28 mouse cellular contexts compared by ENCODE assay signal in genomic region chr16:94883909-94884308, GRCm38 (mm10).
DNase-seq lines count a peak whose midpoint lies in the region; ATAC-seq and TF ChIP-seq lines count a peak whose summit lies in the region.
"Had no signal": no experiment of that assay in that cellular context is flagged by ENCODE, and none has a peak within 500 bp of the region (broad histone marks: within the 10 kb centered on the region; RNA-seq: fewer than 3 reads in every experiment).

No protein-coding gene starts in this region.

- ATAC-seq in limb, embryonic 12.5 days (ENCODE audit: insufficient number of reproducible peaks, insufficient read depth, low FRiP score, low TSS enrichment, low read depth): no peak
- no peak for ATAC-seq in intestine, embryonic 15.5 days
- no peak for ATAC-seq in midbrain, embryonic 11.5 days (ENCODE audit: low FRiP score)
- no peak for ATAC-seq in hindbrain, postnatal 0 days
- ATAC-seq: forebrain, embryonic 14.5 days; intestine, postnatal 0 days had no signal

- 0 out of 2 replicates have a peak overlapping the region, but pooled peaks have one; percentile 9 for H3K27ac ChIP-seq in limb, embryonic 12.5 days
- H3K27ac ChIP-seq in limb, embryonic 10.5 days: no peak overlapping the region
- H3K27ac ChIP-seq in olfactory bulb, adult 2 months (ENCODE audit: insufficient read depth, low read depth, low read length): peak overlapping the region; percentile 46; the same call in 1 of the 2 replicates
- no peak overlapping the region for H3K27ac ChIP-seq in intestine, embryonic 15.5 days
- no peak overlapping the region for H3K27ac ChIP-seq in midbrain, embryonic 11.5 days (ENCODE audit: low read depth, low read length)
- H3K27ac ChIP-seq in hindbrain, postnatal 0 days: no peak overlapping the region
- H3K27ac ChIP-seq: embryonic facial prominence, embryonic 10.5 days; embryonic facial prominence, embryonic 15.5 days; heart, embryonic 10.5 days; heart, embryonic 15.5 days; limb, embryonic 13.5 days; lung, embryonic 15.5 days; midbrain, embryonic 12.5 days; neural tube, embryonic 13.5 days had no signal

- DNase-seq in limb, embryonic 10.5 days (ENCODE audit: low spot score): no peak
- peak; percentile 63 to 72 for DNase-seq in cerebellum, adult 18-20 months
- peak; percentile 64 to 75 for DNase-seq in cerebellum, postnatal 10 days
- DNase-seq in midbrain, embryonic 11.5 days (ENCODE audit: low spot score, missing footprints): no peak
- no peak for DNase-seq in hindbrain, postnatal 0 days (ENCODE audit: low spot score)
- DNase-seq: adrenal gland, postnatal 10 days; gastrocnemius, postnatal 25 days; heart, adult 11 months; kidney, adult 9 months; kidney, postnatal 14 days; lung, postnatal 36 days; thymus, adult 2 months; thymus, postnatal 36 days had no signal

- no peaks in the 10 kb centered on the region for H3K27me3 ChIP-seq in limb, embryonic 12.5 days
- no peaks in the 10 kb centered on the region for H3K27me3 ChIP-seq in limb, embryonic 10.5 days (ENCODE audit: low read depth, poor library complexity, severe bottlenecking)
- H3K27me3 ChIP-seq in intestine, embryonic 15.5 days (replicated peaks): no peaks in the 10 kb centered on the region
- no peaks in the 10 kb centered on the region; the same call in 1 of the 2 replicates for H3K27me3 ChIP-seq in midbrain, embryonic 11.5 days (ENCODE audit: control insufficient read depth, insufficient read depth, low read length)
- H3K27me3 ChIP-seq in hindbrain, postnatal 0 days (ENCODE audit: insufficient read depth, low read length): no peaks in the 10 kb centered on the region
- H3K27me3 ChIP-seq: embryonic facial prominence, embryonic 15.5 days; heart, embryonic 15.5 days; lung, embryonic 15.5 days; midbrain, embryonic 12.5 days; neural tube, embryonic 13.5 days had no signal

- H3K9ac ChIP-seq in limb, embryonic 12.5 days (replicated peaks): no peak overlapping the region
- no peak overlapping the region for H3K9ac ChIP-seq in intestine, embryonic 15.5 days
- no peak overlapping the region for H3K9ac ChIP-seq in midbrain, embryonic 11.5 days (ENCODE audit: low read length)
- H3K9ac ChIP-seq in hindbrain, postnatal 0 days (replicated peaks; ENCODE audit: low read length): no peak overlapping the region
- H3K9ac ChIP-seq: embryonic facial prominence, embryonic 15.5 days; heart, embryonic 15.5 days; limb, embryonic 13.5 days; lung, embryonic 15.5 days; midbrain, embryonic 12.5 days; neural tube, embryonic 13.5 days had no signal

- TF ChIP-seq POLR2A in olfactory bulb, adult 2 months (IDR thresholded peaks at IDR 0.05; ENCODE audit: insufficient read depth, low read depth, low read length): no peak

- no peak for TF ChIP-seq CTCF in olfactory bulb, adult 2 months (IDR thresholded peaks at IDR 0.05; ENCODE audit: insufficient read depth, low read depth, low read length)
- TF ChIP-seq CTCF in hindbrain, postnatal 0 days (IDR thresholded peaks at IDR 0.05; ENCODE audit: low read depth): no peak

- no peaks in the 10 kb centered on the region for H3K36me3 ChIP-seq in limb, embryonic 12.5 days
- H3K36me3 ChIP-seq in limb, embryonic 10.5 days: no peaks in the 10 kb centered on the region
- H3K36me3 ChIP-seq in intestine, embryonic 15.5 days: no peaks in the 10 kb centered on the region
- H3K36me3 ChIP-seq in midbrain, embryonic 11.5 days (ENCODE audit: control insufficient read depth, insufficient read depth, low read length): no peaks in the 10 kb centered on the region
- no peaks in the 10 kb centered on the region for H3K36me3 ChIP-seq in hindbrain, postnatal 0 days (ENCODE audit: insufficient read depth, low read length)
- H3K36me3 ChIP-seq: embryonic facial prominence, embryonic 10.5 days; embryonic facial prominence, embryonic 15.5 days; heart, embryonic 10.5 days; heart, embryonic 15.5 days; limb, embryonic 13.5 days; lung, embryonic 15.5 days; midbrain, embryonic 12.5 days; neural tube, embryonic 13.5 days had no signal

- no peaks in the 10 kb centered on the region for H3K9me3 ChIP-seq in limb, embryonic 12.5 days
- H3K9me3 ChIP-seq in limb, embryonic 10.5 days (replicated peaks): no peaks in the 10 kb centered on the region
- H3K9me3 ChIP-seq in intestine, embryonic 15.5 days: no peaks in the 10 kb centered on the region
- no peaks in the 10 kb centered on the region for H3K9me3 ChIP-seq in midbrain, embryonic 11.5 days (ENCODE audit: control insufficient read depth, low read length)
- H3K9me3 ChIP-seq in hindbrain, postnatal 0 days (ENCODE audit: low read length): no peaks in the 10 kb centered on the region
- H3K9me3 ChIP-seq: embryonic facial prominence, embryonic 10.5 days; embryonic facial prominence, embryonic 15.5 days; heart, embryonic 10.5 days; heart, embryonic 15.5 days; limb, embryonic 13.5 days; lung, embryonic 15.5 days; midbrain, embryonic 12.5 days; neural tube, embryonic 13.5 days had no signal

- peaks cover 5% of the 10 kb centered on the region; the same call in 1 of the 2 replicates for H3K4me1 ChIP-seq in limb, embryonic 12.5 days (replicated peaks)
- peaks cover 4% of the 10 kb centered on the region; the same call in 1 of the 2 replicates for H3K4me1 ChIP-seq in limb, embryonic 10.5 days
- peaks cover 42% of the 10 kb centered on the region for H3K4me1 ChIP-seq in olfactory bulb, adult 2 months (ENCODE audit: control insufficient read depth, insufficient read depth, low read length)
- no peaks in the 10 kb centered on the region for H3K4me1 ChIP-seq in intestine, embryonic 15.5 days (replicated peaks)
- H3K4me1 ChIP-seq in midbrain, embryonic 11.5 days (ENCODE audit: control insufficient read depth, insufficient read depth, low read length): no peaks in the 10 kb centered on the region
- H3K4me1 ChIP-seq in hindbrain, postnatal 0 days (ENCODE audit: insufficient read depth, low read length): no peaks in the 10 kb centered on the region
- H3K4me1 ChIP-seq: heart, embryonic 10.5 days; heart, embryonic 15.5 days; lung, embryonic 15.5 days; midbrain, embryonic 12.5 days; neural tube, embryonic 13.5 days had no signal

- H3K4me3 ChIP-seq in limb, embryonic 12.5 days (replicated peaks): no peak overlapping the region
- no peak overlapping the region for H3K4me3 ChIP-seq in limb, embryonic 10.5 days
- no peak overlapping the region for H3K4me3 ChIP-seq in olfactory bulb, adult 2 months (ENCODE audit: insufficient read depth, low read depth, low read length)
- no peak overlapping the region for H3K4me3 ChIP-seq in intestine, embryonic 15.5 days (replicated peaks)
- H3K4me3 ChIP-seq in midbrain, embryonic 11.5 days (ENCODE audit: low read depth, low read length): no peak overlapping the region
- H3K4me3 ChIP-seq in hindbrain, postnatal 0 days (ENCODE audit: low read length): no peak overlapping the region
- H3K4me3 ChIP-seq: embryonic facial prominence, embryonic 10.5 days; embryonic facial prominence, embryonic 15.5 days; heart, embryonic 10.5 days; heart, embryonic 15.5 days; limb, embryonic 13.5 days; lung, embryonic 15.5 days; midbrain, embryonic 12.5 days; myocyte; neural tube, embryonic 13.5 days had no signal

- 64% methylated on average over 3 of the region's 3 CpGs for WGBS in limb, embryonic 12.5 days
- 71% methylated on average over 3 of the region's 3 CpGs for WGBS in limb, embryonic 10.5 days
- 86% methylated on average over 3 of the region's 3 CpGs for WGBS in olfactory bulb, adult 2 months
- 66% methylated on average over 3 of the region's 3 CpGs for WGBS in intestine, embryonic 15.5 days
- 71% methylated on average over 3 of the region's 3 CpGs for WGBS in midbrain, embryonic 11.5 days
- 75% methylated on average over 3 of the region's 3 CpGs for WGBS in hindbrain, postnatal 0 days

- H3K4me2 ChIP-seq in limb, embryonic 12.5 days: no peak overlapping the region
- H3K4me2 ChIP-seq in intestine, embryonic 15.5 days (replicated peaks): no peak overlapping the region
- no peak overlapping the region for H3K4me2 ChIP-seq in midbrain, embryonic 11.5 days
- no peak overlapping the region for H3K4me2 ChIP-seq in hindbrain, postnatal 0 days (ENCODE audit: low read depth, low read length)
- H3K4me2 ChIP-seq: embryonic facial prominence, embryonic 15.5 days; heart, embryonic 15.5 days; limb, embryonic 13.5 days; liver, embryonic 11.5 days; lung, embryonic 15.5 days; midbrain, embryonic 12.5 days; neural tube, embryonic 13.5 days had no signal

Comparison
In these comparisons a context has a peak if more than half of its experiments do, and no peak if none do; other contexts are left out.
1. H3K27ac ChIP-seq: peak in limb, embryonic 12.5 days (single experiment) and olfactory bulb, adult 2 months (single experiment); none in limb, embryonic 10.5 days (single experiment), intestine, embryonic 15.5 days (single experiment), midbrain, embryonic 11.5 days (single experiment) and hindbrain, postnatal 0 days (single experiment).
2. DNase-seq: peak in cerebellum, adult 18-20 months (2 of 2) and cerebellum, postnatal 10 days (2 of 2); none in limb, embryonic 10.5 days (single experiment), midbrain, embryonic 11.5 days (single experiment) and hindbrain, postnatal 0 days (single experiment).